Mouse (Mus musculus): ENCODE measurements around the gene Capza1. TPM values are rescaled to one million over a fixed set of nuclear protein-coding genes. Genes with fewer than 3 reads are reported as not detected.
A peak's percentile ranks its signal among the peaks of the same experiment; 100 is the strongest.

Gene Capza1
- polyA plus RNA-seq (2012; rRNA removed) (82.1 and 88.6 TPM in 2 replicates), polyA plus RNA-seq (2014; fragmentation: Nextera tagmentation; extraction: Ambion mirVana) (198 and 208 TPM in 2 replicates)

DNA sequence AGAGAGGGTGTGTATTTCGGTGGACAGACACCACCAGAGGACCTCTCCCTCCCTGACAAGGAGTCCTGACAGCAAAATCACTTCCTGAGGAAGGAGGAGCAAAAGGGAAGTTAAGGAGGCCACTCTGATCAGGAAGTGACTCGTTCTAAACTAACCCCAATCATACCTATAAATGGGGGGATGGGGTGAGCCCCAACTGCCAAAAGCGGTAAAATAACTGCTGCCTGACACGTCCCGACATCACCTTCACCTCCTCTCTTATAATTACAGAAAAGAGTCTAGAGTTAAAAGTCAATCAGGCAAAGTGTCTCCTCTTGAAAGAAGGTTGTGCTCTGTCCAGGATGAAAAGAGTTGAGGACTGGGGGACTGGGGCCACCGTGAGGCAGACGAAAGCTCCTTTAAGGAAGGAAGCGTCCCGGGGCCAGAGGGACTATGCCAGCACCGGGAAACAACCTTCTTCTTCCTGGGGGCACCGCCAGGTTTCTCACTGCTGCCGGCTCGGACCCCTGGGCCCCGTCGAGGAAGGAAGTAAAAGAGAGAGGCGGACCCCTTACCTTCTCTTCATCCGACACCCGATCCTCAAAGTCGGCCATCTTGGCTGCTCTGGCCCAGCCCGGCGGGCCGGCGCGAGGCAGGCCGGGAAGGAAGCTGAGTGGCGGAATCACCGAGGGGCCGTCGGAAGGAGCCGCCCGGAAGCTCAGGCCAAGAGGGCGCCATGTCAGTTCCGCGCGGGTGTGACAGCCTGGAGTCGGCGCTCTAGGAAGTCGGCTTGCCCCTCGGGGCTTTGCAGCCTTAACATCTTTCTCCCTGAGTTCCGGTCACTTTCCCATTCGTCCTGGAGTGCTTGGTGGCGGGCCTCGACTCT is at the start of gene Capza1, which contains the start of gene St7l:
TSS of gene Capza1 (minus strand) at position 720 of the 865 bp plus-strand sequence.
TSS of gene St7l (plus strand) at position 220 of the 865 bp plus-strand sequence.
- no peaks in the 10 kb centered on the region for H3K27me3 ChIP-seq (ENCODE audit: control insufficient read depth, insufficient read depth, low read length)
- ATAC-seq (ENCODE audit: low FRiP score, low read depth) (peak; percentile 95), DNase-seq (ENCODE audit: low spot score) (peak; percentile 91)
- WGBS: under 1% methylated on average over 43 of the region's 43 CpGs
- H3K4me3 ChIP-seq (replicated peaks; ENCODE audit: low read length): peak within 1 kb of the TSS; percentile 94
- peak within 1 kb of the TSS; percentile 91 for H3K27ac ChIP-seq (replicated peaks; ENCODE audit: low read depth, low read length)
- TF ChIP-seq POLR2A (IDR thresholded peaks at IDR 0.05; ENCODE audit: borderline replicate concordance, extremely low read depth, insufficient read depth, insufficient read length): 0 out of 2 replicates have a peak, but pooled peaks have one; percentile 61
- H3K9ac ChIP-seq (ENCODE audit: low read depth, low read length, severe bottlenecking): peak within 1 kb of the TSS; percentile 92
- H3K36me3 ChIP-seq (ENCODE audit: control insufficient read depth, insufficient read depth, low read length): peaks cover 7% of the 10 kb centered on the region
- H3K9me3 ChIP-seq (ENCODE audit: control insufficient read depth, low read length): no peaks in the 10 kb centered on the region
- peaks cover 22% of the 10 kb centered on the region for H3K4me1 ChIP-seq (ENCODE audit: control insufficient read depth, insufficient read depth, low read length)
- peak within 1 kb of the TSS; percentile 76 for H3K4me2 ChIP-seq (replicated peaks; ENCODE audit: low read depth, low read length, severe bottlenecking)

DNA sequence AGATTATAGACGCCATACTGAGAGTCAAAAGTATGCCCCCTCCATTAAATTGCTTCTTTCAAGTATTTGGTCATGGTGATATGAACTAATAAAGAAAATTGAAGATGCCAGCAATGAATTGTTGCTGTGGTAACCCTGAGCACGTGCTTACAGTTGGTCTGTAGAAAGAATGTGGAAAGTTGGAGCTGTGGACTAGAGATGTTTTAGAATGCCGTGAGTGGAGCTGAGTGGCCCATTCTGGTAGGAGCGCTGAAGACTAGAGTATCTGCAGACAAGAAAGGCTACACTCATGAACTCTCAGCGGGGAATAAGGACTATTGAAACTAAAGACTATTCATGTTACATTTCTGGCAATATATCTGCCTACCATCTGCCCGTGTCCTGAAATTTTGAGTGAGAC is 44.9 kb upstream of the Capza1 start:
- H3K9ac ChIP-seq (ENCODE audit: low read depth, low read length, severe bottlenecking): no peak overlapping the region
- H3K36me3 ChIP-seq (ENCODE audit: control insufficient read depth, insufficient read depth, low read length): peaks cover 25% of the 10 kb centered on the region
- H3K9me3 ChIP-seq (ENCODE audit: control insufficient read depth, low read length): no peaks in the 10 kb centered on the region
- no peak overlapping the region for H3K27ac ChIP-seq (replicated peaks; ENCODE audit: low read depth, low read length)
- WGBS: 92% methylated on average over 6 of the region's 6 CpGs
- DNase-seq (ENCODE audit: low spot score) (no peak), ATAC-seq (ENCODE audit: low FRiP score, low read depth) (no peak)
- no peaks in the 10 kb centered on the region for H3K27me3 ChIP-seq (ENCODE audit: control insufficient read depth, insufficient read depth, low read length)
- no peak for TF ChIP-seq POLR2A (IDR thresholded peaks at IDR 0.05; ENCODE audit: borderline replicate concordance, extremely low read depth, insufficient read depth, insufficient read length)
- H3K4me2 ChIP-seq (replicated peaks; ENCODE audit: low read depth, low read length, severe bottlenecking): no peak overlapping the region
- H3K4me3 ChIP-seq (replicated peaks; ENCODE audit: low read length): no peak overlapping the region
- no peaks in the 10 kb centered on the region for H3K4me1 ChIP-seq (ENCODE audit: control insufficient read depth, insufficient read depth, low read length)

DNA sequence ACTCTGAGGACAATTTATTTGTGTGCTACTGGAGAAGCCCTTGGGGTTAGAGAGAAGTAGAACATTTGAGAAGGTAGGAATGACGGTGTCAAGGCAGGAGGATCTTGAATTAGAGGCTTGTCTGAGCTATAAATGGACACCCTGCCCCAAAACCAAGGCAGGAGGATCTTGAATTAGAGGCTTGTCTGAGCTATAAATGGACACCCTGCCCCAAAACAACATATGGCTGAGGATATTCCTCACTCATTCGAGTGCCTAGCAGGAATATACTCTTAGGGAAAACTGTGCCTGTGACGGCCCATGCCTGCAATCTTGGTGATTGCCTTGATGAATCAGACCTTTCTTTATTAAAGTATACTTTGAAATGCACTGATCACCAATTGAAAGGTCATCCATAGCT is 41.7 kb upstream of the Capza1 start:
- DNase-seq (ENCODE audit: low spot score): no peak
- ATAC-seq (ENCODE audit: low FRiP score, low read depth): no peak
- Histone ChIP-seq H3K27ac (replicated peaks; ENCODE audit: low read depth, low read length) (no peak overlapping the region), H3K9ac (ENCODE audit: low read depth, low read length, severe bottlenecking) (no peak overlapping the region), H3K4me1 (ENCODE audit: control insufficient read depth, insufficient read depth, low read length) (no peaks in the 10 kb centered on the region), H3K9me3 (ENCODE audit: control insufficient read depth, low read length) (no peaks in the 10 kb centered on the region), H3K27me3 (ENCODE audit: control insufficient read depth, insufficient read depth, low read length) (no peaks in the 10 kb centered on the region), H3K36me3 (ENCODE audit: control insufficient read depth, insufficient read depth, low read length) (peaks cover 31% of the 10 kb centered on the region), H3K4me2 (replicated peaks; ENCODE audit: low read depth, low read length, severe bottlenecking) (no peak overlapping the region), H3K4me3 (replicated peaks; ENCODE audit: low read length) (no peak overlapping the region)
- 87% methylated on average over 3 of the region's 3 CpGs for WGBS
- TF ChIP-seq POLR2A (IDR thresholded peaks at IDR 0.05; ENCODE audit: borderline replicate concordance, extremely low read depth, insufficient read depth, insufficient read length): no peak

DNA sequence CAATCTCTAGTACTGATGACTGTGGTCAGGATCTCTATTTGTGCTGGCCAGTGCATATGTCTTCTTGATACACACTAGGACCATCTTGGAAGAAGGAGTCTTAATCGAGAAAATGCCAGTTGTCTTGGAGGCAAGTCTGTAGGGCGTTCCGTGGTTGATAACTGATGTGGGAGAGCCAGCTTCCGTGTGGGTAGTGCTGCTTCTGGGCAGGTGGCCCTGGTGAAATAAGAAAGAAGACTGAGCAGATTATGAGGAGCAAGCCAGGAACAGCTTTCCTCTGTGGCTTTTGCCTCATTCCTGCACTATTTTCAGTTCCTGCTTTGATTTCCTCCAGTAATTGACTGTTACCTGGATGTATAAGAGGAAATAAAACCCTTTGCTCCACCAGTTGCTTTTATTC is 41.1 kb upstream of the Capza1 start:
- TF ChIP-seq POLR2A (IDR thresholded peaks at IDR 0.05; ENCODE audit: borderline replicate concordance, extremely low read depth, insufficient read depth, insufficient read length): no peak

DNA sequence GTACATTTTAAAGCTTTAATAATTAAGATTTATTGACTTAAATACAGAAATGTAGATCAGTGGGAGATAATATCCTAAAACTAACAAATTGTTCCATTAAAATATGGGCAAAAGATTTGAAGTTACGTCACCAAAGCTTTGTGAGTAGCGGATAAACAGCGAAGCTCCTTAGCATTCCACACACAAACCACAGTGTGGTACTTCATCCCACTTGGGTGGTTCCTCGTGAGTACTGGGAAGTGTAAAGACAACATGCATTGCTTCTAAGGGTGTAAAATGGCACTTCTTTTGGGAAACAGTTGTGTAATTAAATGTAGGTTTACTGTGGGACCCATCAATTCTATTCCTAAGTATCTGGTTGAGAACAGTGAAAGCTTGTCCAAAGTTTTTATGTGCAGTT is 36.8 kb upstream of the Capza1 start:
- Histone ChIP-seq H3K9ac (ENCODE audit: low read depth, low read length, severe bottlenecking) (no peak overlapping the region), H3K27ac (replicated peaks; ENCODE audit: low read depth, low read length) (no peak overlapping the region), H3K4me3 (replicated peaks; ENCODE audit: low read length) (no peak overlapping the region), H3K9me3 (ENCODE audit: control insufficient read depth, low read length) (no peaks in the 10 kb centered on the region), H3K4me1 (ENCODE audit: control insufficient read depth, insufficient read depth, low read length) (no peaks in the 10 kb centered on the region), H3K27me3 (ENCODE audit: control insufficient read depth, insufficient read depth, low read length) (no peaks in the 10 kb centered on the region), H3K4me2 (replicated peaks; ENCODE audit: low read depth, low read length, severe bottlenecking) (no peak overlapping the region), H3K36me3 (ENCODE audit: control insufficient read depth, insufficient read depth, low read length) (peaks cover 56% of the 10 kb centered on the region)
- 90% methylated on average over 4 of the region's 4 CpGs for WGBS
- no peak for TF ChIP-seq POLR2A (IDR thresholded peaks at IDR 0.05; ENCODE audit: borderline replicate concordance, extremely low read depth, insufficient read depth, insufficient read length)
- no peak for DNase-seq (ENCODE audit: low spot score)
- ATAC-seq (ENCODE audit: low FRiP score, low read depth): no peak

More for the DNA sequence above, 41.1 kb upstream of the Capza1 start:
- Histone ChIP-seq H3K27me3 (ENCODE audit: control insufficient read depth, insufficient read depth, low read length) (no peaks in the 10 kb centered on the region), H3K4me1 (ENCODE audit: control insufficient read depth, insufficient read depth, low read length) (no peaks in the 10 kb centered on the region), H3K9ac (ENCODE audit: low read depth, low read length, severe bottlenecking) (no peak overlapping the region), H3K4me3 (replicated peaks; ENCODE audit: low read length) (no peak overlapping the region), H3K27ac (replicated peaks; ENCODE audit: low read depth, low read length) (no peak overlapping the region), H3K36me3 (ENCODE audit: control insufficient read depth, insufficient read depth, low read length) (peaks cover 31% of the 10 kb centered on the region), H3K4me2 (replicated peaks; ENCODE audit: low read depth, low read length, severe bottlenecking) (no peak overlapping the region), H3K9me3 (ENCODE audit: control insufficient read depth, low read length) (no peaks in the 10 kb centered on the region)
- whole genome bisulfite sequencing: 94% methylated on average over 4 of the region's 4 CpGs
- no peak for ATAC-seq (ENCODE audit: low FRiP score, low read depth)
- no peak for DNase-seq (ENCODE audit: low spot score)
